Mouse (Mus musculus) liver, embryonic 16.5 days (tissue): ENCODE results near the gene Anxa4. TPM values are rescaled to one million over a fixed set of nuclear protein-coding genes. Genes with fewer than 3 reads are reported as not detected.

ENCODE experiments used
- ATAC-seq: fragments of 200-750 bp; cut with Nextera tagmentation; 2 replicates; pipeline ENCODE4 v1.8.0; 2017; ENCODE audit warnings: low read depth, mild to moderate bottlenecking, moderate number of reproducible peaks, moderate library complexity
- H3K27ac ChIP-seq: fragments of 300-500 bp; sonication (generic); 2 replicates; pipeline ENCODE4 v1.5.1; 2014; ENCODE audit warnings: mild to moderate bottlenecking, low read length
- H3K27me3 ChIP-seq: fragments of 300-500 bp; sonication (generic); 2 replicates; pipeline ENCODE4 v1.6.1; 2014; ENCODE audit warnings: low read depth, low read length, mixed read lengths; ENCODE audit not compliant: control insufficient read depth, insufficient read depth
- H3K36me3 ChIP-seq: fragments of 300-500 bp; sonication (generic); 2 replicates; pipeline ENCODE4 v1.6.1; 2014; ENCODE audit warnings: mild to moderate bottlenecking; ENCODE audit not compliant: control insufficient read depth, insufficient read depth
- H3K4me1 ChIP-seq: fragments of 300-500 bp; sonication (generic); 2 replicates; pipeline ENCODE4 v1.6.1; 2014; ENCODE audit warnings: low read depth, low read length, mixed read lengths; ENCODE audit not compliant: control insufficient read depth
- H3K4me2 ChIP-seq: fragments of 300-500 bp; sonication (generic); 2 replicates; pipeline ENCODE4 v1.6.1; 2014; ENCODE audit warnings: low read depth, low read length, mixed read lengths
- H3K4me3 ChIP-seq: fragments of 300-500 bp; sonication (generic); 2 replicates; pipeline ENCODE4 v1.5.1; 2014; ENCODE audit warnings: low read depth, mild to moderate bottlenecking, low read length
- H3K9ac ChIP-seq: fragments of 300-500 bp; sonication (generic); 2 replicates; pipeline ENCODE4 v1.6.1; 2014; ENCODE audit warnings: low read depth, low read length
- H3K9me3 ChIP-seq: fragments of 300-500 bp; sonication (generic); replicated peaks from 2 replicates; pipeline ENCODE4 v1.6.1; 2016; ENCODE audit warnings: low read length; ENCODE audit not compliant: control insufficient read depth
- WGBS: fragments of 180-500 bp; shearing (Covaris S2); extraction: QIAGEN DNeasy Blood & Tissue Kit; methylation state at CpG from one replicate; pipeline ENCODE4 v1.1.7; 2014; ENCODE audit not compliant: insufficient replicate concordance; 5-methylcytosine and 5-hydroxymethylcytosine counted together
- polyA plus RNA-seq: library from polyadenylated mRNA; unstranded; fragments of >200 nt; fragmentation: Nextera tagmentation; extraction: Ambion mirVana; gene quantifications from 2 replicates; pipeline ENCODE4 v1.2.1, GENCODE M21; 2015

The Anxa4 gene
- polyA plus RNA-seq, 1 experiment from 2014 or later: 45.5 TPM

GRCm38 (mm10) chr6:86750961-86751360 lies 42.4 kb downstream of the Anxa4 start:
- Histone ChIP-seq H3K36me3 (peaks cover 5% of the 10 kb centered on the region; the same call in 1 of the 2 replicates), H3K9me3 (no peaks in the 10 kb centered on the region), H3K27me3 (no peaks in the 10 kb centered on the region), H3K4me1 (no peaks in the 10 kb centered on the region), H3K27ac (no peak overlapping the region), H3K4me2 (no peak overlapping the region), H3K9ac (no peak overlapping the region), H3K4me3 (no peak overlapping the region)
- ATAC-seq: no peak
- 75% methylated on average over 4 of the region's 4 CpGs for WGBS

- H3K27ac ChIP-seq: no peak overlapping the region
- no peaks in the 10 kb centered on the region for H3K4me1 ChIP-seq
- H3K36me3 ChIP-seq: peaks cover 5% of the 10 kb centered on the region; the same call in 1 of the 2 replicates
- H3K27me3 ChIP-seq: no peaks in the 10 kb centered on the region
- no peak overlapping the region for H3K4me3 ChIP-seq
- no peak overlapping the region for H3K9ac ChIP-seq
- 30% methylated on average over 4 of the region's 4 CpGs for WGBS
- ATAC-seq: no peak
- no peak overlapping the region for H3K4me2 ChIP-seq
- no peaks in the 10 kb centered on the region for H3K9me3 ChIP-seq
Measured at GRCm38 (mm10) chr6:86749817-86750216, 43.6 kb downstream of the Anxa4 start.

- Histone ChIP-seq H3K4me3 (no peak overlapping the region), H3K9ac (no peak overlapping the region), H3K4me1 (no peaks in the 10 kb centered on the region), H3K36me3 (peaks cover 3% of the 10 kb centered on the region), H3K27ac (no peak overlapping the region), H3K4me2 (no peak overlapping the region), H3K27me3 (no peaks in the 10 kb centered on the region), H3K9me3 (no peaks in the 10 kb centered on the region)
- ATAC-seq: no peak
Measured at GRCm38 (mm10) chr6:86747171-86747570, 46.2 kb downstream of the Anxa4 start.

GRCm38 (mm10) chr6:86740652-86741051 lies 52.7 kb downstream of the Anxa4 start:
- WGBS: 27% methylated on average over 3 of the region's 3 CpGs
- ATAC-seq: no peak
- H3K4me3 ChIP-seq: no peak overlapping the region
- H3K36me3 ChIP-seq: peaks cover 3% of the 10 kb centered on the region
- no peak overlapping the region for H3K4me2 ChIP-seq
- H3K4me1 ChIP-seq: peaks cover 4% of the 10 kb centered on the region
- no peaks in the 10 kb centered on the region for H3K27me3 ChIP-seq
- H3K27ac ChIP-seq: no peak overlapping the region
- no peak overlapping the region for H3K9ac ChIP-seq
- H3K9me3 ChIP-seq: no peaks in the 10 kb centered on the region

- H3K9ac ChIP-seq: no peak overlapping the region
- no peak overlapping the region for H3K27ac ChIP-seq
- H3K4me1 ChIP-seq: peaks cover 16% of the 10 kb centered on the region
- H3K27me3 ChIP-seq: no peaks in the 10 kb centered on the region
- no peaks in the 10 kb centered on the region for H3K36me3 ChIP-seq
- no peak overlapping the region for H3K4me3 ChIP-seq
- no peak overlapping the region for H3K4me2 ChIP-seq
- WGBS: 29% methylated on average over 6 of the region's 6 CpGs
- no peak for ATAC-seq
- no peaks in the 10 kb centered on the region for H3K9me3 ChIP-seq
Measured at GRCm38 (mm10) chr6:86736830-86737229, 56.6 kb downstream of the Anxa4 start.

GRCm38 (mm10) chr6:86736313-86736712 lies 57.1 kb downstream of the Anxa4 start:
- no peak for ATAC-seq
- Histone ChIP-seq H3K4me1 (peaks cover 17% of the 10 kb centered on the region), H3K27ac (no peak overlapping the region), H3K27me3 (no peaks in the 10 kb centered on the region), H3K4me2 (no peak overlapping the region), H3K36me3 (no peaks in the 10 kb centered on the region), H3K9ac (no peak overlapping the region), H3K9me3 (no peaks in the 10 kb centered on the region), H3K4me3 (no peak overlapping the region)
- WGBS: 68% methylated on average over 4 of the region's 4 CpGs

GRCm38 (mm10) chr6:86733183-86733876 lies 60.1 kb downstream of the Anxa4 start, which contains the start of gene Gmcl1:
Gmcl1 (minus strand) TSS chr6:86733383.
- Histone ChIP-seq H3K27me3 (no peaks in the 10 kb centered on the region), H3K36me3 (no peaks in the 10 kb centered on the region), H3K4me2 (peak within 1 kb of the TSS; percentile 100), H3K9ac (peak within 1 kb of the TSS; percentile 91), H3K9me3 (no peaks in the 10 kb centered on the region), H3K4me1 (peaks cover 17% of the 10 kb centered on the region), H3K27ac (peak within 1 kb of the TSS; percentile 90), H3K4me3 (peak within 1 kb of the TSS; percentile 87)
- under 1% methylated on average over 59 of the region's 59 CpGs for WGBS
- peak; percentile 95 for ATAC-seq

- Histone ChIP-seq H3K27ac (peak overlapping the region; percentile 90), H3K27me3 (no peaks in the 10 kb centered on the region), H3K9ac (peak overlapping the region; percentile 91), H3K9me3 (no peaks in the 10 kb centered on the region), H3K4me3 (peak overlapping the region; percentile 87), H3K4me2 (peak overlapping the region; percentile 100), H3K4me1 (peaks cover 17% of the 10 kb centered on the region), H3K36me3 (no peaks in the 10 kb centered on the region)
- ATAC-seq: peak; percentile 9
- WGBS: under 1% methylated on average over 58 of the region's 62 CpGs
Measured at GRCm38 (mm10) chr6:86732276-86733173, 60.9 kb downstream of the Anxa4 start.

- Histone ChIP-seq H3K9ac (no peak overlapping the region), H3K9me3 (no peaks in the 10 kb centered on the region), H3K36me3 (no peaks in the 10 kb centered on the region; the same call in 1 of the 2 replicates), H3K27ac (no peak overlapping the region), H3K4me3 (no peak overlapping the region), H3K4me1 (peaks cover 9% of the 10 kb centered on the region), H3K4me2 (no peak overlapping the region), H3K27me3 (no peaks in the 10 kb centered on the region)
- WGBS: 74% methylated on average over 5 of the region's 5 CpGs
- ATAC-seq: no peak
Measured at GRCm38 (mm10) chr6:86728711-86729110, 64.7 kb downstream of the Anxa4 start.
